8 mouse cellular contexts compared by ENCODE assay signal in genomic region chr6:134566818-134567485, GRCm38 (mm10). TPM values are rescaled to one million over a fixed set of nuclear protein-coding genes. Genes with fewer than 3 reads are reported as not detected.
DNase-seq lines count a peak whose midpoint lies in the region; ATAC-seq and TF ChIP-seq lines count a peak whose summit lies in the region.

Gene Lrp6 (minus strand): TSS chr6:134566965.

- peak within 1 kb of the TSS; percentile 99 for H3K27ac ChIP-seq in intestine, postnatal 0 days (ENCODE audit: low read depth, low read length)
- peak within 1 kb of the TSS; percentile 100 for H3K27ac ChIP-seq in midbrain, embryonic 10.5 days (replicated peaks)

- H3K4me3 ChIP-seq in intestine, postnatal 0 days (ENCODE audit: low read depth, low read length) = peak within 1 kb of the TSS; percentile 93
- H3K4me3 ChIP-seq in midbrain, embryonic 10.5 days = peak within 1 kb of the TSS; percentile 93

- intact Hi-C loops in left cerebral cortex, postnatal 36 days (cut with DNase I) = loop anchor here (5.0 kb wide), 1 partner anchor 115 kb away; no protein-coding TSS in a partner anchor

- WGBS in intestine, postnatal 0 days = under 1% methylated on average over 67 of the region's 99 CpGs
- under 1% methylated on average over 87 of the region's 99 CpGs for WGBS in midbrain, embryonic 10.5 days

- H3K36me3 ChIP-seq in intestine, postnatal 0 days (ENCODE audit: control insufficient read depth, insufficient read depth) = no peaks in the 10 kb centered on the region
- no peaks in the 10 kb centered on the region for H3K36me3 ChIP-seq in midbrain, embryonic 10.5 days

- H3K4me1 ChIP-seq in intestine, postnatal 0 days (replicated peaks; ENCODE audit: control insufficient read depth, insufficient read depth, low read length) = peaks cover 17% of the 10 kb centered on the region
- peaks cover 37% of the 10 kb centered on the region for H3K4me1 ChIP-seq in midbrain, embryonic 10.5 days

- no peaks in the 10 kb centered on the region for H3K9me3 ChIP-seq in intestine, postnatal 0 days (ENCODE audit: control insufficient read depth)
- no peaks in the 10 kb centered on the region for H3K9me3 ChIP-seq in midbrain, embryonic 10.5 days (replicated peaks)

- H3K4me2 ChIP-seq in intestine, postnatal 0 days (replicated peaks; ENCODE audit: low read depth) = peak within 1 kb of the TSS; percentile 74

- ATAC-seq in intestine, postnatal 0 days = peak; percentile 97

- peak; percentile 92 for DNase-seq in adrenal gland, adult 2 months
- DNase-seq in embryo, embryonic 11 days = peak; percentile 95
- DNase-seq in gonadal fat pad, adult 2 months (ENCODE audit: low read depth) = no peak
- peak; percentile 83 to 88 for DNase-seq in left cerebral cortex, postnatal 36 days (ENCODE audit: low spot score in 2 of 2)
- peak; percentile 89 for DNase-seq in midbrain, embryonic 10.5 days (ENCODE audit: low spot score)
- peak; percentile 45 to 65 for DNase-seq in right cerebral cortex, postnatal 36 days (ENCODE audit: low spot score in 2 of 2)
- DNase-seq in urinary bladder, postnatal 4 days (ENCODE audit: low spot score in 2 of 2) = peak; percentile 85

- no peak for TF ChIP-seq CTCF in intestine, postnatal 0 days (IDR thresholded peaks at IDR 0.05; ENCODE audit: low read depth)

- H3K9ac ChIP-seq in intestine, postnatal 0 days (ENCODE audit: low read depth, low read length) = peak within 1 kb of the TSS; percentile 98

- no peaks in the 10 kb centered on the region for H3K27me3 ChIP-seq in intestine, postnatal 0 days (replicated peaks; ENCODE audit: control insufficient read depth, insufficient read depth, low read length)
- H3K27me3 ChIP-seq in midbrain, embryonic 10.5 days (ENCODE audit: low read depth, poor library complexity, severe bottlenecking) = 0 out of 2 replicates have a peak, but pooled peaks cover 5% of the 10 kb centered on the region

RNA-seq across cellular contexts. Expression of gene Lrp6, which starts in this region (rescaled TPM):
- 10 to 100 TPM; 71.1 to 71.2 TPM for total RNA-seq in adrenal gland, adult 2 months (2021)
- 27.1 and 44.6 TPM in 2 replicates for polyA plus RNA-seq in adrenal gland, adult 2 months (2012; rRNA removed)
- 27.3 and 31.6 TPM in 2 replicates for polyA plus RNA-seq in gonadal fat pad, adult 2 months (2012; rRNA removed)
- 11.6 and 12.4 TPM in 2 replicates for polyA plus RNA-seq in intestine, postnatal 0 days (2015; fragmentation: Nextera tagmentation; extraction: Ambion mirVana)
- total RNA-seq in left cerebral cortex, postnatal 36 days (2021) = 10 to 100 TPM; 40.6 to 45.0 TPM
- polyA plus RNA-seq in midbrain, embryonic 10.5 days (2016; fragmentation: Nextera tagmentation; extraction: Ambion mirVana) = 24.4 and 24.5 TPM in 2 replicates
